ENCODE assay signal across 8 mouse cellular contexts in genomic region chr7:116246696-116247376, GRCm38 (mm10).
DNase-seq lines count a peak whose midpoint lies in the region; ATAC-seq lines count a peak whose summit lies in the region.
"Had no signal": no experiment of that assay in that cellular context is flagged by ENCODE, and none has a peak within 500 bp of the region (broad histone marks: within the 10 kb centered on the region; RNA-seq: fewer than 3 reads in every experiment).

No protein-coding gene starts in this region.

- 0 out of 2 replicates have a peak overlapping the region, but pooled peaks have one; percentile 2 for H3K27ac ChIP-seq in lung, embryonic 15.5 days
- peak overlapping the region; percentile 57 for H3K27ac ChIP-seq in embryonic facial prominence, embryonic 13.5 days
- H3K27ac ChIP-seq in intestine, embryonic 16.5 days (ENCODE audit: low read length): no peak overlapping the region

- 0 out of 2 replicates have a peak overlapping the region, but pooled peaks have one; percentile 4 for H3K4me3 ChIP-seq in lung, embryonic 15.5 days
- H3K4me3 ChIP-seq in embryonic facial prominence, embryonic 13.5 days: peak overlapping the region; percentile 12
- H3K4me3 ChIP-seq in intestine, embryonic 16.5 days (ENCODE audit: low read length): no peak overlapping the region

- no peaks in the 10 kb centered on the region for H3K9me3 ChIP-seq in lung, embryonic 15.5 days
- 0 out of 2 replicates have a peak, but pooled peaks cover 4% of the 10 kb centered on the region for H3K9me3 ChIP-seq in embryonic facial prominence, embryonic 13.5 days
- no peaks in the 10 kb centered on the region for H3K9me3 ChIP-seq in intestine, embryonic 16.5 days (ENCODE audit: control insufficient read depth, low read length)

- peaks cover 33% of the 10 kb centered on the region for H3K4me1 ChIP-seq in lung, embryonic 15.5 days
- H3K4me1 ChIP-seq in embryonic facial prominence, embryonic 13.5 days: peaks cover 19% of the 10 kb centered on the region
- peaks cover 10% of the 10 kb centered on the region for H3K4me1 ChIP-seq in intestine, embryonic 16.5 days (ENCODE audit: control insufficient read depth, insufficient read depth, low read length)

- WGBS in lung, embryonic 15.5 days: 19% methylated on average over 14 of the region's 15 CpGs
- 28% methylated on average over 15 of the region's 15 CpGs for WGBS in embryonic facial prominence, embryonic 13.5 days
- 34% methylated on average over 15 of the region's 15 CpGs for WGBS in intestine, embryonic 16.5 days

- no peak for DNase-seq in lung, postnatal 25 days (ENCODE audit: low spot score)
- DNase-seq in splenic B cell, adult 2 months (ENCODE audit: low read depth, low spot score): peak; percentile 3
- DNase-seq in testis, postnatal 14 days (ENCODE audit: low spot score): no peak
- DNase-seq in spleen, postnatal 10 days (ENCODE audit: low spot score in 2 of 2): no peak
- DNase-seq: lung, adult 18-20 months had no signal

- no peak overlapping the region for H3K9ac ChIP-seq in lung, embryonic 15.5 days
- no peak overlapping the region for H3K9ac ChIP-seq in embryonic facial prominence, embryonic 13.5 days
- peak overlapping the region; percentile 27; the same call in 1 of the 2 replicates for H3K9ac ChIP-seq in intestine, embryonic 16.5 days (ENCODE audit: low read depth, low read length)

- no peaks in the 10 kb centered on the region for H3K27me3 ChIP-seq in lung, embryonic 15.5 days
- H3K27me3 ChIP-seq in embryonic facial prominence, embryonic 13.5 days: peaks cover 4% of the 10 kb centered on the region; the same call in 1 of the 2 replicates
- H3K27me3 ChIP-seq in intestine, embryonic 16.5 days (replicated peaks; ENCODE audit: control insufficient read depth, insufficient read depth, low read length): no peaks in the 10 kb centered on the region
- H3K27me3 ChIP-seq in splenic B cell, adult 2 months (ENCODE audit: control insufficient read depth, insufficient read depth, low read length, poor library complexity, severe bottlenecking): no peaks in the 10 kb centered on the region

- ATAC-seq in lung, embryonic 15.5 days (ENCODE audit: borderline replicate concordance, extremely low read depth, low FRiP score, low TSS enrichment): peak; percentile 13; the same call in 1 of the 2 replicates
- ATAC-seq in embryonic facial prominence, embryonic 13.5 days (ENCODE audit: insufficient number of reproducible peaks, insufficient read depth, low FRiP score, low TSS enrichment, low read depth): peak; percentile 22; the same call in 1 of the 2 replicates
- ATAC-seq in intestine, embryonic 16.5 days: peak; percentile 10; the same call in 1 of the 2 replicates

- peak overlapping the region; percentile 45 for H3K4me2 ChIP-seq in lung, embryonic 15.5 days
- peak overlapping the region; percentile 51 for H3K4me2 ChIP-seq in embryonic facial prominence, embryonic 13.5 days
- 0 out of 2 replicates have a peak overlapping the region, but pooled peaks have one; percentile 27 for H3K4me2 ChIP-seq in intestine, embryonic 16.5 days (ENCODE audit: low read depth, low read length)

- no peaks in the 10 kb centered on the region for H3K36me3 ChIP-seq in lung, embryonic 15.5 days
- no peaks in the 10 kb centered on the region for H3K36me3 ChIP-seq in embryonic facial prominence, embryonic 13.5 days
- H3K36me3 ChIP-seq in intestine, embryonic 16.5 days (ENCODE audit: control insufficient read depth, insufficient read depth, low read length): no peaks in the 10 kb centered on the region
- no peaks in the 10 kb centered on the region for H3K36me3 ChIP-seq in splenic B cell, adult 2 months (ENCODE audit: control insufficient read depth, insufficient read depth, low read length, poor library complexity, severe bottlenecking)
